Mouse (Mus musculus): ENCODE measurements around the gene Fdx1l.

DNA sequence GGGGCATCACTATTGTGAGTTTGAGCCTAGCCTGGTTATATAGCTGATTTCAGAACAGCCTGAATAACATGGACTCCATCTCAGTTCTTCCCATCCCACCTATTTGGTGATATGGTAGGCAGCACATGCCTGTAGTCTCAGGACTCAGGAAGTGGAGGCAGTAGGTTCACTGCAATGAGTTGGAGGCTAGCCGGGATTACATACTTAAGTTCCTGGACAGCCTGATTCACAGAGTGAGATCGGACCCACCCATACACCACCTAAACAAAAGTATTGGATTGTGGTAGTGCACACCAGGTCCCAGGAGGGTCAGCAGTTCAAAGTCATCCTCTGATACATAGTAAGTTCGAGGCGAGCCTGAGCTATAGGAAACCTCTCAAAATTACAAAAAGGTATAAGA, 773 bp downstream of the Fdx1l start:
- TF ChIP-seq TAL1 (IDR thresholded peaks at IDR 0.05; ENCODE audit: low read length) (no peak), GATA1 (IDR thresholded peaks at IDR 0.05; ENCODE audit: low read length) (no peak)

Measured in erythroblast, embryonic 14.5 days (primary cell).